Mouse (Mus musculus) lung, adult 2 months (tissue): ENCODE measurements around the gene Ptf1a. TPM values are rescaled to one million over a fixed set of nuclear protein-coding genes. Genes with fewer than 3 reads are reported as not detected.

Source experiments
- DNase-seq: peaks from one replicate; pipeline ENCODE4 v3.0.0; 2022
- H3K4me1 ChIP-seq: fragments of 200-500 bp; 2 replicates; pipeline ENCODE4 v1.6.1; 2011; ENCODE audit warnings: low read length; ENCODE audit not compliant: control insufficient read depth, insufficient read depth
- H3K4me3 ChIP-seq: fragments of 200-500 bp; replicated peaks from 2 replicates; pipeline ENCODE3; 2011; ENCODE audit warnings: low read depth, mild to moderate bottlenecking, control low read depth, low read length; ENCODE audit errors: extremely low read depth
- CTCF ChIP-seq: fragments of 200-500 bp; IDR thresholded peaks from 2 replicates; pipeline ENCODE4 v1.5.1; 2011; ENCODE audit warnings: mild to moderate bottlenecking, low read length, control low read depth; ENCODE audit not compliant: insufficient read depth
- POLR2A ChIP-seq: fragments of 200-500 bp; IDR thresholded peaks from 2 replicates; pipeline ENCODE4 v1.6.1; 2011; ENCODE audit warnings: low read depth, mild to moderate bottlenecking, control low read depth, low read length, borderline replicate concordance; ENCODE audit errors: extremely low read depth
- WGBS: fragments of 180-500 bp; shearing (Covaris S2); methylation state at CpG from one replicate; pipeline ENCODE4 v1.1.7; 2018; 5-methylcytosine and 5-hydroxymethylcytosine counted together
- polyA plus RNA-seq: library from polyadenylated mRNA; depleted of rRNA; stranded (reverse); fragments of >200 nt; gene quantifications from 2 replicates; pipeline ENCODE4 v1.2.3, GENCODE M21; 2012

The Ptf1a gene
- polyA plus RNA-seq, 1 experiment = not detected

DNA sequence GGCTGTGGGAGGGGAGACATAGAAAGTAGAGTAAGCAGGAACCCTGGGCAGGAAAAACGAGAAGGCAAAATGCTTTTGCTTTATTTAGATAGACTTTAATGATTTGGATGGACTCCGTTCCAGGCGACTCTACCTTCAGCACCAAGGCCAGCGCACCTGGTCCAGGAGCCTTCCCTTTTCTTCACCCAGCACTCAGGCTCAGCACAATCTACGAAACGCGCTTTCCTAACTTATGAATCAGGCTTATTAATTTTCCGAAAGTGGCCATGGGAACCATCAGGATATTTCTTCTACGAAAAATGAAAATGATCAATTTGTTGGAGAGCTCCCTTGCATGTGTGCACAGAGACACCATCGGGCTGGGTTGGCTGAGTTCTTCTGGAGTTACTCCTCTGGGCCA is 16.4 kb upstream of the Ptf1a start:
- 4% methylated on average over 10 of the region's 10 CpGs for WGBS
- Histone ChIP-seq H3K4me1 (no peaks in the 10 kb centered on the region), H3K4me3 (no peak overlapping the region)
- TF ChIP-seq POLR2A = no peak
- no peak for TF ChIP-seq CTCF
- DNase-seq = no peak

DNA sequence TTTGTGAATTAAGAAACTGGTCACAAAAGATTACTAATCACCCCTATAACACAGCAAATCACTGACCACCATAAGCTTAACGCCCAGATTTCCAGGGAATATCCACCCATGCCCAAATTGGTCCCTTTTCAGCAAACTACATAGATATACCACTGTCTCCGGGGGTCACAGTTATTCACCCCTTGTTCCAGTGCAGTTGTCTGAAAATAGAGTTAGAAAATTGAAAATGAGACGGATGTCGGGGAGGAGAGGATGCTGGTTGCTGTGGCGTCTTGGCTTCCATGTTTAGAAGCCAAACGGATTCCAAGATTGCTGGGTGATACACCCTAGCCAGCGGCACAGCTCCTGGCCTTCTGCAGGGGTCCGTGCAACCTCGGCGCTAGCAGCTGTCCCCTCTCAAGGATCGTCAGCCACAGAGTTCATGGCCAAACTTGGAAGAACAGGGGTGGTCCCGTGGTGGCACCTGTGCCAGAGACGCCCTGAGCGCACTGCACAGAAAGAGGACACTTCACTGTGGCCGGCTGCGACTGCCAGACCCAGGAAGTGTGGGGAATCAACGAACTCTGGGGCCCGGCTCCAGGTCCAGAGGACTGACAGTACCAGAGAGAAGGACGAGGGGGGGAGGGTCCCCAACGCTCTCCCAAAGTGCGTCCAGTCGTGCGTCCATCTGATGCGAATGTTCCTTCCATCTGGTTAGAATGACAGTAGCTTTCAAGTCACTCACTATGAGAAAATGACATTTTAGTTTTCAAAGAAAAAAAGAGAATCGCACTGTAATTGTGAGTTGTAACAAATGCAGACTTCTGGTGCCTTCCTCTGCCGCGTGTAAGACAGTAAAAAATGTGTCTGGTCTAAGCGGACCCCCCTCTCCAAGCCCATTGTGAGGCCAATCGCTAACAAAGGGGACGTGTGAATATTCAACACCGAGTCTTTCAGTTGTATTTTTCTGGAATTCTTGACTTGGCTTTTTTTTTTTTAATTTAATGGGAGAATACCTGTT is 15.5 kb upstream of the Ptf1a start:
- 7% methylated on average over 31 of the region's 31 CpGs for WGBS

DNA sequence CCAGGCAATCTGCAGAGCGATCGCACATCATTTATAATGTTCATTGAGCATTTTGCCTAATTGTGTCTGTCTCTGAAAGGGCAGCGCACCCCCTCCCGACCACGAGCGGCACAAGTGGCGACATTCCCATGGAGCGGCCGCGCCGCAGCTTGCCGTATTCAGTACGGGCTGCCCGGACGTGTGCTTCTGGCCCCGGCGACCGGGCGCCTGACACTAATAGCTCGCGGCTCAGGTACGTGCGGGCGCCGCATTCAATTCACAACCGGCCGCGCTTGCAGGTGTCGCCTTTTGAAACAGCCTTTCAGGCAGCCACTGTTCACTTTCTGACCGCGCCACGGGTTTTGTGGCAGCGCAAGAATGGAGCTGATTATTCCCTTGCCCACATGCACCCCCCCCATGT is 14.7 kb upstream of the Ptf1a start:
- H3K4me1 ChIP-seq = no peaks in the 10 kb centered on the region
- TF ChIP-seq CTCF (no peak), POLR2A (no peak)
- WGBS = 1% methylated on average over 33 of the region's 33 CpGs
- no peak for DNase-seq
- H3K4me3 ChIP-seq = no peak overlapping the region

More for the DNA sequence above, 15.5 kb upstream of the Ptf1a start:
- H3K4me3 ChIP-seq = no peak overlapping the region
- TF ChIP-seq POLR2A (no peak), CTCF (no peak)
- no peak for DNase-seq
- no peaks in the 10 kb centered on the region for H3K4me1 ChIP-seq

DNA sequence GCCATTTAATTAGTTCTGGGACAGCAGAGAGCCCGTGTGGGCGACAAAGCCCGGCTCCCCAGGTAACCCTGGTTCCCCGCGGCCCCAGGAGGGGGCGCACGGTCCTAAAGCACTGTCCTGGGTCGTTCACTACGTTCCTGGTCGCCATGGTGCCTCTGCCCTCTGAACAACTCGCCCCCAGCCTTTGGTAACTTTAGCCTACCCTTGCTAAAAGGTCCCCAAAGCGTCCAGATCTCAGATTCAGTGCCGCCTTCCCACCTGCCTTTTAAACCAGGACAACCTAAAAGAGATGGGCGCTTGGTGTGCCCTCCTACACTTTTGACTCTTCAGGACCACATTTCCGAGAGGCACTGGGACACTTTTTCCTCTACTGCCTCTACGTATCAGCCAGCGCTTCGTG is 14.3 kb upstream of the Ptf1a start:
- Histone ChIP-seq H3K4me3 (no peak overlapping the region), H3K4me1 (no peaks in the 10 kb centered on the region)
- TF ChIP-seq POLR2A = no peak
- TF ChIP-seq CTCF = no peak
- 1% methylated on average over 18 of the region's 18 CpGs for WGBS
- no peak for DNase-seq

DNA sequence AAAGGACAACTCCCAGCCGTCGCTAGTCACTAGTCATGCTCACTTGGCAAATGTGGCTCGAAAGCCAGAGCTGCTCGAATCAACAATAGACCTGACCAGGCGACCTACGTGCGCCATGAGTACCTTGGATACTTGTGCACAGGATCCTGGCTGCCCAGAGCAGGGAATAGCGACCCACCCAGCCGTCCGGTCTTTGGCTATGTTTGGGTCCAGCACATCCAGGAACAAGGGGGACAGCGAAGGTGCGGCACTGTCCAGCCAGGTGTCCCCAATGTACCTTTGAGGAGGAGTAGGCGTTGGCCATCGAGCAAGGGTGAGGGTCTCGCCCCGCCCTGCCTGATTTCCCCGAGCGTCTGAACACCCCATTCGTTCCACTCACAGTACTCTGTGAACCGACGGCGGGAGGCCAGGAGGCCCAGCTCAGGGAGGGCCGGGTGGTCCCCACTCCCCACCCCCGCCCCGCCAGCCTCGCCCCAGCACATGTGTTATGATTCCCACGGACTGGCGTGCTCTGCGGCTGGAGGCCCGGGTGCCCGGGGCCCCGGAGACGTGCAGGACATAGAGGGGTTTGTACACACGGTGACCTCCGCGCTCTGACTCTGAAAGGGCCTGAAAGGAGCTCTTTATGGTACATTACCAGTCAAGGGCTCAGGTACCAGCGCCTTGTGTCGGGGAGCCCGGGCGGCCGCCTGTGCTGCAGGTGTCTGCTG is 13.7 kb upstream of the Ptf1a start:
- WGBS = 5% methylated on average over 41 of the region's 41 CpGs
- TF ChIP-seq CTCF (no peak), POLR2A (no peak)
- no peak for DNase-seq
- H3K4me3 ChIP-seq = no peak overlapping the region
- no peaks in the 10 kb centered on the region for H3K4me1 ChIP-seq

DNA sequence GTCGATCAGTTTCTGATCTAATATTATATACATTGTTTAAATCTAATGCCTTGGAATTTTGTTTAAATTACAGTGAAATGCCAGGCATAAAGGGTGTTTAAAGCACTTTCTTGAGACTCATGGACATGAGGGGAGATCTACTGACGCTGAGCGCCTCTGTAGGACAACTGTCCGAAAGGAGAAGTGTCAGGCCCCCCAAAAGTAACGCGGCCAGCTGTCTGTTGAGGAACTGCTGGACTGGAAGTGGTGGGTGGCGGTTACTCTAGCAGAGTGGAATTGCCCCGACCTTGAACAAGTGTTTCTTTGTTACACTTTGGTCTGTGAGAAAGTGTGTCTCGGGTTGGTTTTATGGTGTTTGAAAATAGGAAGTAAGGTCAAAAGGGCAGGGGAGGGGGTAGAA is 1.1 kb upstream of the Ptf1a start:
- no peak for TF ChIP-seq POLR2A
- TF ChIP-seq CTCF = no peak
- no peak for DNase-seq
- no peaks in the 10 kb centered on the region for H3K4me1 ChIP-seq
- H3K4me3 ChIP-seq = no peak overlapping the region
- 4% methylated on average over 9 of the region's 9 CpGs for WGBS

DNA sequence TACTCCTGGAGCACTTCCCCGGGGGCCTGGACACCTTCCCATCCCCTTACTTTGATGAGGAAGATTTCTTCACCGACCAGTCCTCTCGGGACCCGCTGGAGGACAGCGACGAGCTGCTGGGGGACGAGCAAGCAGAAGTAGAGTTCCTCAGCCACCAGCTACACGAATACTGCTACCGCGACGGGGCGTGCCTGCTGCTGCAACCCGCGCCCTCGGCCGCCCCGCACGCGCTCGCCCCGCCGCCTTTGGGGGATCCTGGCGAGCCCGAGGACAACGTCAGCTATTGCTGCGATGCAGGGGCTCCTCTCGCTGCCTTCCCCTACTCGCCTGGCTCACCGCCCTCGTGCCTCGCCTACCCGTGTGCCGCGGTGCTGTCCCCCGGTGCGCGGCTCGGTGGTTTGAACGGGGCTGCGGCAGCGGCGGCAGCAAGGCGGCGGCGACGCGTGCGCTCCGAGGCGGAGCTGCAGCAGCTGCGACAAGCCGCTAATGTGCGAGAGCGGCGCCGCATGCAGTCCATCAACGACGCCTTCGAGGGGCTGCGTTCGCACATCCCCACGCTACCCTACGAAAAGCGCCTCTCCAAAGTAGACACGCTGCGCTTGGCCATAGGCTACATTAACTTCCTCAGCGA is 523 bp downstream of the Ptf1a start:
- TF ChIP-seq CTCF (no peak), POLR2A (no peak)
- H3K4me3 ChIP-seq = no peak overlapping the region
- no peak for DNase-seq
- H3K4me1 ChIP-seq = no peaks in the 10 kb centered on the region
- WGBS = 1% methylated on average over 67 of the region's 67 CpGs

DNA sequence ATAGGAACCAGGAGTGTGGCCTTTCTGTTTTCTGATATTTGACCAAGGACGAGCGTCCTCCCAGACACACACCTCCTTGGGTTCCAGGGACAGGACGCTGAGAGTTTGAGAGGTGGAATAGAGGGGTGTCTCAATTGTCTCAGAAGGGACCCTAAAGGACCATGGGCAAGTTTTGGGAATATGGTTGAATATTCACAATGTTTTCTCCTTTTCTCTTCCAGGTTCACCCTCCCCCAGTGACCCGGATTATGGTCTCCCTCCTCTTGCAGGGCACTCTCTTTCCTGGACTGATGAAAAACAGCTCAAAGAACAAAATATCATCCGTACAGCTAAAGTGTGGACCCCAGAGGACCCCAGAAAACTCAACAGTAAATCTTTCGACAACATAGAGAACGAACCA is 1.3 kb downstream of the Ptf1a start:
- Histone ChIP-seq H3K4me1 (no peaks in the 10 kb centered on the region), H3K4me3 (no peak overlapping the region)
- 6% methylated on average over 7 of the region's 7 CpGs for WGBS
- TF ChIP-seq CTCF = no peak
- no peak for TF ChIP-seq POLR2A
- DNase-seq = no peak

DNA sequence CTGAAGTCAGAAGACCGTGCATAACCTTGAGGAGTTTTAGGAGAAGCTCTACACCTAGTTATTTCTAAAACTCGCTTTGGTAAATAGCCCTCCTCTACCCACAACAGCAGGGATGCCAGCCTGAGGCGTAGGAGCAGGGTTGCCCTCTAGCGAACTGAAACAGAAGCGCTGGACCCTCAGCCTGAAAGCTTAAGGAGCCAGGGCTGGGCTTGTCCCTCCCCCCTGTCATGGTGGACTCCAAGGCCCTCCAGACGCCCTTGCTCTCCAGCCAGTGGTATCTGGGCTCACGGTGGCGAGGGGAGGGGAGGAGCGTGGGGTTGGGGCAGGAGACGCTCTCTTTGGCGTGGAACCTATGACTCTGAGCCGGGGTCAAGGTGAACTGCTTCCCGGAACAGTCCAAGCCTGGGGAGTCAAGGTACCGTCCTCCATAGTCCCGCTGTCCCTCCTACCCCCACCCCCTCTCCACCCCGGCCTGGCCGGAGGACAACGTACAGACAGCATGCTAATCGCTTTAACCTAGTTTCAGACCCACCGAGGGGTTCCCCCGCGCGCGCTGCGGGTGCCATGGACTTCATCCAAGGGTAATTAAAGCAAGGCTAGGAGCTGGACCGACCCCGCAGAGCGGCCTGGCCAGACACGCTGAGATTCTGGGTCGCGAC is 2.7 kb downstream of the Ptf1a start:
- TF ChIP-seq CTCF (no peak), POLR2A (no peak)
- Histone ChIP-seq H3K4me1 (no peaks in the 10 kb centered on the region), H3K4me3 (no peak overlapping the region)
- no peak for DNase-seq
- 2% methylated on average over 31 of the region's 31 CpGs for WGBS
